Mouse (Mus musculus): Measurements from ENCODE around the gene Hacd4.
"Not testable (repeated sequence)": the region's sequence is repeated elsewhere in the genome, so short reads cannot be mapped to it uniquely, and the experiment has no call there.

Hacd4 gene

DNA sequence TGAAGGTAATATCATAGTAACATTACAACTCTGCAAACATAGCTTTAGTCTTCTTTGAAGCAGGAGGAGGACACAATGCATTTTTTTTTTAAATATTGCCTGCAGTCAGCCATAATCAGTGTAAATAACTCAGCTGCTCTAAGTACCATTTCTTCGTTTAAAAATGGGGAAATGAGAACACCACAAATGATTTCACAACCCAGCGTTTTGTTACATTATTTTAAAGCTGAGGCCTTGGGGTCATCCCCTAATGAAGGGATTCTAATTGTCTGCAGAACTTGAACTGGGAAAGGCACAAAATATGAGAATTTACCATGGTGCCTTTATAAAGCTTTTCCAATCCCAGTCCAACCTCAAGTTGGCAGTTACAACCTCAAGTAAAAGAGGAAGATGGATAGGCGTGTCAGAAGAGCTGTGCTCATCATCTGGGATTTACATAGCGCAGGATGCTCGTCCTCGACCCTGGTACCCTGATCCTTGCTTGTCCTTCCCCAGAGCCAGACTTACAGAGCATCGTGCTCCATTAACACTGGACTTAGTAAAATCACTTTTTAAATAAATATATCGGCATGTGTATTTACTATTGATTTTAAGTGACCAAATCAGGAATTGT, 6.2 kb downstream of the Hacd4 start:
- DNase-seq, result no peak

DNA sequence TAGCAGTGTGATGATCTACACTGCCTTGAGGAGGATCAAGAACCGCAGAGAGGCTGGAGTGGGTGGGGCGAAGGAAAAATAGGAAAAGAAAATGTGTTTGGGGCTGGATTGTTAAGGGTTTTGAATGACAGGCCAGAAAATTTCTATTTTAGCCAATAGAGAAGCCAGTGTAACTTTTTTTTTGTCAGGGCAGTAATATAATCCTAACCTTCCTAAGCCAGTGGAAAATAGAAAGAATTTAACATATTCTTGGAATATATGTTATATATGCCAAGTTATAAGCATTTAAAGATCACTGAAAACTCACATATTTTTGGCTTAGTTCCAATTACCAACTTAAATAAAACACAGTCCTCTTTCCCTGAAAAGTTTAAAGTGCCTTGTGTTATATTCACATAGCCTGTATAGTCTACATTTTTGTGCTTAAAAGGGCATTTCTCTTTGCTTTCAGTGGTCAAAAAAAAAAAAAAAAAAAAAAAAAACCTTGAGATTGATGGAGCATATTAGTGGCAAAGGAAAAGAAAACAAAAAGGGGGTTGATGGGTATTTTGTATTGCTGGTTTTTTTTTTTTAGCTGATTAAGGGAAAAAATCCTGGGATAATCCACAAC, 11.0 kb downstream of the Hacd4 start:
- no peak for DNase-seq

DNA sequence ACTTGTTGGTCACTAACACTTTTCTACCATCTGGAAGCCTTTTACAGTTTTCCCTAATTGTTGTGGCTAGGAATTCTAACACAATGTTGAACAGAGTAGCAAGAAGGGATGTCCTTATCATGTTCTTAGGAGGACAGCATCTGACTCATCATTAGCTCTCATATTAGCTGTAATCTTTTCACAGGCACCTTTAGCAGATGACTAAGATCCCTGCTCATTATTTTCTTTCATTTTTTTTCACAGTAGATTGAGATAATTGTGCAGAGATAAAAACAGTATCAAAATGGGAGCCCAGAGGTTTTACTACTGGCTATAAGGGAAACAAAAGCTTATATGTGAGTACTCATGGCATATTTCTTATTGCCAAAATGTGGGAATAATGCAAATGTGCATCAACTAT, 14.2 kb downstream of the Hacd4 start:
- DNase-seq, result no peak

DNA sequence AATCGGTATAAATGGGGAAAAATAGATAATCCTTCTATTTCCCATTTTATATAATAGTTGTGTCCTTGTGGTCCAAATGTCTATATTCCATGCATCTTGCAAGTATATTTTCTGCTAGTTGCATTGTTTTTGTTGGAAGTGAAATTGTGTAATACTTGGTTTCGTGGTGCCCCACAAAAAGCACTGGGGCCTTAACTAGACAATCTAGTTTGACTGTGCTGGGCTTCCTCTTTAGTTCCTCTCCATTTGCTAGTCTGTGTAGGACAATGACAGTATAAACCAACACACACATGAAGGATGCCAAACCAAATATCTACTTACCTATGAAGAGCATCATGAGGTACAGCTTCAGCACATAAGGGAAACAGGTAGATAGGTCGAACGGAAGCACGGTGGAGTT, 19.4 kb downstream of the Hacd4 start:
- DNase-seq, result no peak

DNA sequence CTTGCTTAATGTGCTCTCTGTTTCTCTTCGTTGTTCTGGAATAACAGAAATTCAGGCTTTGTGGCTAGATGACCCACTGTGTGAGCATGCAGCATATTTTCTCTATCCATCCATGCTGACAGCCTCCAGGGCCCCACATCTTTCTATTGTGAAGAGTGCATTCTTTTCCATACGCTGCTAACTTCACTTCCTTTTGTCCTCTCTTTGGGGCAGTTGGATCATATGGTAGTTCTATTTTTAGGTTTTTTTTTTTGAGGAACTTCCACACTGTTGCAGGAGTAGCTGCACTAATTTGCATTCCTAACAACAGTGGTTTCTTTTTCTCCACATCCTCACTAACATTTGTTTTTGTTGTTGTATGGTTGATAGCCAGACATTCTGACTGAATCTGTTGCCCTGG, 23.7 kb downstream of the Hacd4 start:
- DNase-seq, result no peak

DNA sequence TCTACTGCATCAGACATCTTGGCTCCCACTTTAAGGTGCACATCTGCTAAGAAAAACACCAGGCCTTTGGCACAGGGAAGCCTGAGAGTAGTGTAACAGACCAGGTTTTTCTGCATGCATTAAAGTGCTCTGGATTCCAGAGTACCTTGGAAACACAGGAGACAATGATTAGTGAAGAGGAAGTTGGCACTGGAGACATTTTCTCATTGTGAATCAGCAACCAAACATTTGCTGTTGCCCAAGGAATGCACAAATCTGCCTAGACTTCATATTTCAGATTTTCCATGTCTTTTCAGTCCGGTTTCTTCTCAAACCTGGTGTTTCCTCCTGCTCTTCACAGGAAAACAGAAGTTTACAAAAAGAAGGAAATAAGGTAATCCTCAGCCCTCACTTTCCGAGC, 26.4 kb downstream of the Hacd4 start:
- DNase-seq, result no peak

DNA sequence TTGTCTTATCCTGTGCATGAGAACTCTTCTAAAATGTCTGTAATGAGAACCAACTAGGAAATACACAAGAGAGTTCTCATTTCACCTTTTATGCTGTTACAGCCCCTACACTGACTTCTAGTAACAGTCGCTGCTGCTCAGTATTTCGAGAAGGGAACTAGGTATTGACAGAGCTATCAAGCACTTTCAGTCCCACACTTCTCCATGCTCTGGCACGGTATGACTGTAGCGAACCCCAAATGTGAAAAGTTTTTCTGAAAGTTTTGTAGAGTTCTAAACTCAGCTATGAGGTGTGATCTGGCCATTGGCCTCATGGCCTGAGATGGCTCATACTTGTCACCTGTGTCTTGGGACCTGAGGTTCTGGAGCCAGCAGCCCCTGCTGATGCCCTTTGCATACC, 29.4 kb downstream of the Hacd4 start:
- DNase-seq, result no peak

DNA sequence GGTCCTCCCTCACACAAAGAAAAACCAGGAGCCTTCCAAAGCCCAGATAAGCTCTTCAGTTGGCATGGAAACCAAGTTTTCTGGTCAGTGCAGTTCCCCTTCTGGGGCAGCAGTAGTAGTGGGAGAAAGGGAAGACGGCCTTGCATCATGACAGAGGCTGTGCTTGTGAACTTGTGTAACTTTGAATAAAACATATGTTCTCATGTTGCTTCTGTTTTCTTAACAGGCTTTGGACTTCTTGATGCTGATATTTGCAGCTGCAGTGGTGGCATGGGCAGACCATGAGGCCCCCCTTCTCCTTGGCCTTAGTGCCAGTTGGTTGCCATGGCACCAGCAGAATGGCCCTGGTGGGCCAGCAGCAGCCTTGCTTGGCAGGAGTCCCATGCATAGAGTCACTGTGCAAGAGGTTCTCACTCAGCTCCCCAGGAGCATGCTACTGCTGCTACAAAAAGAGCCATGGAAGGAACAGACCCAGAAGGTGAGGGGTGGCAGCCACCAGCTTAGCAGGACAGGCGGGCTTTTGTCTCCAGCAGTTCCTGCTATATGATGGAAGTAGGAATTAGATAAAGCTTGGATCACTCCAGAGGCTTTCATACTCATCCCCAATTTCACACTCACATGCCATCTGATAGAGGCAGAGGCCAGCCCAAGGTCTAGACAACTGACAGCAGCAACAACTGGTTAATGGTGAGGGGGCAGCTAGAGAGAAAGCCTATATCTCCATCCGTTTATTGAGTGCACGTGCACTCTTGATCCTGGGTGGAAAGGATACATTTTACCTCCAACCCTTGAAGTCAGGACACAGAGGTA, 31.6 kb downstream of the Hacd4 start:
- DNase-seq, result no peak

DNA sequence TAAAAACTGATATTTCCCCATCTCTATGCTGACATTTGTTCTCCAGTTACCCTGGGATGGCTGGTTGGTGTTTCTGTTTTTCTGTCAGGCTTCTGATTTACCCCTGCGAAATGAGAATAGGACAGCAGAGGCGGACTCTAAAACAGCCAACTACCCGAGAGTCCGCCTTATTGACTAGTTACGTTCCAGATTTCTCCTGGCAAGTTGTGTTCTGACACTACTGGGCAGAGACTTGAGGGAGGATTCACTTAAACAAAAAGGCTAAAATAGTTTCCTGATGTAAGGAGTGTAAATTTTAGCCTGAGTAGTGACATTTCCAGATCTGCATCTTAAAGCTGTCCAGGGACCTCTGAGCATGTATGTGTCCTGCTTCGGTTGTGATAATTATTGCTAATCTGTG, 35.8 kb downstream of the Hacd4 start:
- DNase-seq, result no peak

DNA sequence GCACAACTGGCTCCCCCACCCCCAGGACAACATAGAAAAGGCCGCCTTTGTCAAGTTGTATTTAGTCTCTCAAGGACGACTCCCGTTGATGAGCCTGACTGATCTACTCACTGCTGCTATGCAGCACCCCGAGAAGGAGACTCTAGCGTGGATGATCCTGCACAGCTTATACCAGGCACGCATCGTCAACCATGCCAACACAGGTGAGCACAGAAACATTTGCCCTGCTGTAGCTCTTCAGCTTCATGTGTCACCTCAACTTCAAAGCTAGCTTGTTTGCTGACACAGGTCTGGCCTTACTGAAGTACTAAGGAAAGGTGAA, 37.8 kb downstream of the Hacd4 start:
- no peak for DNase-seq

DNA sequence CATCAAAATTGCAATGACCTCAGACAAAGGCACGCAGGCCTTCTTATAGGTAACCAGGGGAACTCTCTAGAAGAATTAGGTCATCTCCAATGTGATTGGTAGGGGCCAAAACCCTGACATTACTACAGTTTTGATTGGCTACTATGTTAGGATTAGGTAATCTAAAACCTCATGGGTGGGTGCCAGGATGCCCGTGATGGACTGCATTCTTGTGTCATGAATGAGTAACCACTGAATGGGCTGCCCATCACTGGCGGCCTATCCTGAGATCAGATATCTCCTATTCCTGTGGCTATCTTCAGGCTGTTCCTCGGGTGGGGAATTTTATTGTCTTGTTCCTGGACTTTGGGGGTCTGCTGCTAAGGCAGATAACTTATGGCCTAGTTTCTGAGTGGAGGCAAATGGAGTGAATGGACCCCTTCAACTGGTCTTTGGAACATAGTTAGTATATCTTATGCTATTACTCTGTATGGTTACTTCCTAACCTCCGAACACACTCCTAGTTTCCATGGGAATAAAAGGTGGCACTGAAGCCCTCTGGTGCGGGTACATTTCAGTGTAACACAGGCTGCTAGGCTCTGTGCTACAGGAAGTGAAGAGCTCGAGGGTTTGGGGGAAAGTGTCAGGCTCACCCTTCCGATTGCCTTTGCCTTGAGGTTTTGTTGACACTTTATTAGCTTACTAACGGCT, 38.3 kb downstream of the Hacd4 start:
- DNase-seq, result peak; percentile 8

DNA sequence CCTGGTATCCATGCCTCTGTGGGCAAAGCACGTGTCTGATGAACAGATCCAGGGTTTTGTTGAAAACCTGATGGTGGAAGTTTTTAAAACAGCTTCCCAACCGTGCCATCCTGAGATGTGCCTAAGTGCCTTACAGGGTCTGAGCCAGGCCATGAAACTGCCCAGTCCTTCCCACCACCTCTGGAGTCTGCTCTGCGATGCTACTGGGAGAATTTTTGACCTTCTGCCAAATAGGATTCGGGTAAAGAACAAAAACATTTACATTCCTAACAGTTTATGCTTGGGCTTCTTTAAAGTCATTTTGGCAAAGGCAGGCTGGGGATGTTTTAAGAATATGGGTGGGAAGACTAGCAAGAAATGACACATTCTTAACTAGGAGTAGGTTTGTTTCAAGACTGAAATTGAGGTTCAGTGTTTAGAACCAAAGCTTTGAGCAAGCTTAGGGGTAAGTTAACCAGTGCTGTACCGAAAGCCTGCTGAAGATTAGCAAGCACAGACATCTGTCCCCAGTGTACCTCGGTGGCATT, 41.7 kb downstream of the Hacd4 start:
- no peak for DNase-seq

DNA sequence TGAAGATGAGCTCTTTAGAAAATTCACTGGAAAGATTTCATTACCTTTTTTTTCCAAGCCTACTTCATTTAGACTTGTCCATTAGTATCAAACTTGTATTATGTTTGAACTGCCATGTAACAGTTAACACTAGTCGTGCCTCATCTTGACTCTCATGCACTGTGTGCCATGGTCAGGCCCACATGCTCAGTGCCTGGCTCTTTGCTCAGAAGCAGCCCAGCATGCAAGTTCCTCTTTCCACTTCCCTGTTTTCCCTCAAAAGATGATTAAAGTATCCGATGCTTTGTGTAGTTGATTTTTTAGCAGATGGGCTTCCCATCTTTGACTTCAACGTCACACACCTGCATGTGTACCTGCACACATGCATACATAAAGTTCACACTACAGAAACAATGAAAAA, 43.0 kb downstream of the Hacd4 start:
- no peak for DNase-seq

DNA sequence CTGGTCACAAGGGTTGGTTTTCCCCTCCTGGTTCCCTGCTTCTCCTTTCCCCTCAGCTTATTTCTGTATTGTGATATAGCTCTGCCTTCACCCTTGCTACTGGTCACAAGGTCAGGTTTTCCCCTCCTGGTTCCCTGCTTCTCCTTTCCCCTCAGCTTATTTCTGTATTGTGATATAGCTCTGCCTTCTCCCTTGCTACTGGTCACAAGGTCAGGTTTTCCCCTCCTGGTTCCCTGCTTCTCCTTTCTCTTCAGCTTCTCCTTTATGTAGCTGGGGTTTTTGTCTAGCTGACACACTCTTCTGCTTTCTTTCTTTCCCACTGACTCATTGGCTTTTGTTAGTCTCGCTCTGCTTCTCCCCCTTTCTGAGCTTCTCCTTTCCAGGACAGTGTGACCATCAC, 48.1 kb downstream of the Hacd4 start:
- DNase-seq, result not testable (repeated sequence)

DNA sequence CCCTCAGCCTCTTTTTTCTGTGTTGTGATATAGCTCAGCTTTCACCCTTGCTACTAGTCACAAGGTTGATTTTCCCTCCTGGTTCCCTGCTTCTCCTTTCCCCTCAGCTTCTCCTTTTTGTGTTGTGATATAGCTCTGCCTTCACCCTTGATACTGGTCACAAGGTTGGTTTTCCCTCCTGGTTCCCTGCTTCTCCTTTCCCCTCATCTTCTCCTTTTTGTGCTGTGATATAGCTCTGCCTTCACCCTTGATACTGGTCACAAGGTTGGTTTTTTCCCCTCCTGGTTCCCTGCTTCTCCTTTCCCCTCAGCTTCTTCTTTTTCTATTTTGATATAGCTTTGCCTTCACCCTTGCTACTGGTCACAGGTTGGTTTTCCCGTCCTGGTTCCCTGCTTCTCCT, 48.7 kb downstream of the Hacd4 start:
- DNase-seq, result no peak

DNA sequence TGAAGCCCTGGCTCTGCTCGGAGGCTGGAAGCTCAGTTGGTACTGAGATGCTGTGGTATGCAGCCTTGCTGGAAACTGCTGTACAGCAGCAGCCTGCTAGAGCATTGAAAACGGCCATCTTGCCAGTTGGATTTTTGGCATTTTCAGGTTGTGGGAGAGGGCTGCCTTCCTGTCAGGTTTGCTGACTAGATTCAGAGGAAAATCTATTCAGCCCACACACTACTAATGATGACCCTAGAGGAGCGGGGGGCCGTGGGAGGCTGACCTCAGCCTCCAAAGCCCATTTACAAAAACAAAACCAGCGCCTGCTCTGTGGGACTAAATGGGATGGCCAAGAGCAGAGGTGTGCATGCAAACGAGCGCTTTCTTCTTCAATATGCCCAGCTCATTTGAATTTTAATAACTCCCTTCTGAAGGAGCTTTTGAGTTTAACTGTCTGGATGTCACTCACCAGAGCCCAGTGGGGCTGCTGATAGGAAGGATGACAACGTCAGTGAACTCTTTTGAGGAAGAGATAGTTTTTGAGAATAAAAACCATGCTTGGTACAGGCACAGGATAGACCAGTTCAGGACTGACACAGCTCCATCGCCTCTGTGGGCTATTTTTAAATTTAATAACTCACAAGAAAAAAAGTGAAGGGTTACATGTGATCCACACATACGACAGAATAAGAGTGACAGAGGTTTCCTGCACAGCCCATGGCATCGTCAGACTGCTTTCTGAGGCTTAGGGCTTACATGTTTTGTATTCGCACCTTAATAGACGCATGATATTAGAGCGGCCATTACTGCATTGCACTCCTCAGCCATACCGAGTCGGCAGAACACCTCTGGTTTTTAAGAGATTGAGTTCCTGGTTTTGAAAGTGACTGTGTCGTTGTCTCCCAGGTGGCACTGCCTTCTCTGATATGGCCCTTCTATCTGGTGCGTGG, 66.2 kb downstream of the Hacd4 start:
- DNase-seq, result no peak

DNA sequence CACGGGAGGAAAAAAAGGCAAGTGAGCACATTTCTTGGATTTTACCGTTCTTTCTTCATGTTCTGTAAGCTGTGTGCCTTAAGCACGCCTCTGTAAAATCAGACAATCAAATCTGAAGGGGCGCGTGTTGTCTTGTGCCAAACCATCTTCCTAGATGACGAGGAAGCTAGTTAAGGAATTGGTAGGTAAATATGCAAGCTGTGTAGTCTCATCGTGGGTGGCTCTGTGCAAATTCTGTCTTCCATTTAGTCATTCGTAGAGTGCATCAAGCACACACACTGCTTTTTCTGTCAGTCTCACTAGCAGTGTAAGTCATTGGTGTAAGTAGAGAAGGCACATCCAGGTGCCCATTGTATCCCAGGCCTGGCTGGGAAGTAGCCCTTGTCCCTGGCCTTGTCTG, 67.9 kb downstream of the Hacd4 start:
- DNase-seq, result no peak

DNA sequence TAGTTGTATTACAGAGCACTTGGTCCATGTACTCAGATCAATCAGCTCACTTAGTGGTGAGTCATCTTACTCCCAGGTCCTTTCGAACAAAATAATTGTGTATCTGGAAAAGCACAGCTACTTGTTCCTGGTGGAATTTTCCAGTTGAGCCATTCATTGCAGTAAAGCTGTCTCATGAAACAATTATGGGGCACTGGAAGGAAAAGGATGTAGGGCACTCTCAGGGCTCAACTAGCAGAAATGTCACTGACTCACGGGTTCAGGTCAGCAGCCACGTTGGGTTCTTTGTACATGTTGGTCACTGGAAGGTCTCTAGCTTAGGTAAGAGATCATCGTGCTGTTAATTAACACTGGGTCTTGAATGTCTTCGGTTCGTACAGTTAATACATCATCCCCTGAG, 68.8 kb downstream of the Hacd4 start:
- no peak for DNase-seq

DNA sequence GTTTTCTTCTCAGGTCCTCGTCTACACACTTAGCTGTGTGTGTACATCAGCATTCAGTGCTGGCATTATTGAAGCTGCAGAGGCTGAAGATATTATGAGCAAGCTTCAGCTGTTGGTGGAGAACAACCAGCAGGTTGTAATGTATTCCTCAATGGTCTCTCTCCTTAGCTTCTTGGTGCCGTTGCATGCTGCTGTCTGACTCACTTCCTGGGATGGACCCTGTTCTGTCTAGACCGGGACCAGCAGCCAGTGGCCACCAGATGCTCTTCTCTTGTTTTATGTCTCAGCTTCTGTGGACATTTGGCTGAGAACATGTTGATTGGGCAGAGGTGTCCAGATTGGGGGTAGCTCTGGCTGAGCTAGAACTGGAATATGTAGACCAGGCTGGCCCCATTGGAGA, 81.3 kb downstream of the Hacd4 start:
- DNase-seq, result no peak

DNA sequence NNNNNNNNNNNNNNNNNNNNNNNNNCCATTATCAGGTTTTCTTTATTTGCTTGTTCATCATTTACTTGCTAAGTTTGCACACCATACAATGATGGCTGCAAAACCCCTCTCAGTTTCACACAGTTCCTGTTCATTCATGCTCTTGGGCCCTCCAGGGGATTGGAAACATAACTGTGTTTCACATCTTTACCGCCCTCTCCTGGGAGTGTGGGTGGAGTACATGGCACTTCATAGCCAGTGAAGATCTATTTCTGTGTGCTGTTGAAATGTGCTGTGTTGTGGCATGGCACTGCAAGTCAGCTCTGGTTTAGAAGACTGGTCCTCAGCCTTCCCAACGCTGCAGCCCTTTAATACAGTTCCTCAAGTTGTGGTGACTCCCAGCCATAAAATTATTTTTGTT, 82.1 kb downstream of the Hacd4 start:
- DNase-seq, result no peak

DNA sequence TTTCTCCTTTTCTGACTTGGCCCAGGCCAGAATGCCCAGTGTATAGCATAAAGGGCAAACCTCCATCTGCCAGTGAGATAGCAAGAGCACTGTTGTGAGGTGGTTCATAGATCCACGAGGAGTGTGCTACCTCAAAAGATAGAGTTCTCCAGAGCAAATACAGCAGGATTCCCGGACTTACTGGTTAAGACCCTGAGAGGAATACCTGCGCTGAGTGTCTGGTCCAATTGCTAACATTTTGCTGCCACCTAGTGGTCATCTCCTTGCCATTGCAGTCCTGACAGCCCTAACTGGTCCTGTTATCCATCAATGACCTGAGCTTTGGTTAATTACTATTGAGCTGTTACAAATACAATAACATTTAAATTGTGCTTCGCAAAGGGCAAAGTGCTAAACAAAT, 87.8 kb downstream of the Hacd4 start:
- peak; percentile 76 for DNase-seq
